Mouse (Mus musculus) kidney, postnatal 36 days (tissue): ENCODE measurements around the gene Mrps5.

Experiments used
- DNase-seq, 2 experiments: peaks; one replicate each; pipeline ENCODE4 v3.0.0; 2021 to 2022; ENCODE audit warnings: mixed read lengths in 2 of 2

Gene Mrps5

DNA sequence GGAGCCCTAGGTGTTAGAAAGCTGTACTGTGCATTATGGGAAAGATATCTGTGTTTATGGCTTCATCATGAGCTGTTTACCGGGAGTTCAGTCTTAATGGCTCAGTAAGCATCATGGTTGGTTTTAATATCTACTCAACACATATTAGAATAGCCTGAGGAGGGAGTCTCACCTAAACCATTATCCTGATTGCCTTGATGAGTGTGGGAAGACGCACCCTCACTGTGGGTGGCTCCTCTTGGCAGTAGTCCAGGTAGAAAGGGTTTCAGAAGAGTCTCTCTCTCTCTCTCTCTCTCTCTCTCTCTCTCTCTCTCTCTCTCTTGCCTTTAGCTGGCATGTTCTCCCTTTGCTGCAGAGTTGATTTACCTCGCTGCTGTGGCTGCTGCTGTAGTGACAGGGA lies 35.0 kb downstream of the Mrps5 start:
- no peak for DNase-seq

DNA sequence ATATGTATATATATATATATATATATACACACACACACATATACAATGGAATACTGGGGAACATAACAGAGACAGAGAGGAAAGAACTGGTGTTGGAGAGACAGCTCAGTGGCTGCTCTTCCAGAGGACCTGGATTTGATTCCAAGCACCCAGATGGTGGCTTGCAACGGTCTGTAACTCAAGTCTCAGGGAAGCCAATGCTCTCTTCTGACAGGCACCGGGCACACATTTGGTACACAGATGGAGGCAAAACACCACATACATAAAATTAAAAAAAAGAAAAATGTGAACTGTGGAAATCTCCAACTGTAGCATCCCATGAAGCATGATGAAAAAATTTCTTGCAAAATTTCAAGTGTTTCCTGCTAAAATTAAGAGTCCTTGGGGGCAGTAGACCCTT lies 37.8 kb downstream of the Mrps5 start:
- no peak for DNase-seq

DNA sequence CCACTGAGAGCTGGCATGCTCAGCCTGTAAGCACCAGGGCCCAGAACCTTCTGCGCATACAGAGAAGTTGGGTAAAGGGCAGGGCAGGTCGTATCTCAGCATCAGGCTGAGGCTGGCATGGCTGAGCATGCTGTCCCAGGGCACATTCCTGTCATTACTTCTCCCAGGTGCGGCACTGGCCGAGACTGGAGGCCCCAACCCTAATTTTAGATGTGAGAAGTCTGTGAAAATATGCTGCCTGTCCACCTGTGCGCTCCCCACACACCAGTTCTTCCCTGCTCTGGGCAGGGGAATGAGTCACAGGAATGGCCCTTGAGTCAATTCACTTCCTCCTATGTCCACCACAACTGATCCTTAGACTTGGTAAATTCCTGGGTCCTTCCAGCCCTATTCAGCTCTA lies 38.6 kb downstream of the Mrps5 start:
- DNase-seq: peak; percentile 51 to 62

DNA sequence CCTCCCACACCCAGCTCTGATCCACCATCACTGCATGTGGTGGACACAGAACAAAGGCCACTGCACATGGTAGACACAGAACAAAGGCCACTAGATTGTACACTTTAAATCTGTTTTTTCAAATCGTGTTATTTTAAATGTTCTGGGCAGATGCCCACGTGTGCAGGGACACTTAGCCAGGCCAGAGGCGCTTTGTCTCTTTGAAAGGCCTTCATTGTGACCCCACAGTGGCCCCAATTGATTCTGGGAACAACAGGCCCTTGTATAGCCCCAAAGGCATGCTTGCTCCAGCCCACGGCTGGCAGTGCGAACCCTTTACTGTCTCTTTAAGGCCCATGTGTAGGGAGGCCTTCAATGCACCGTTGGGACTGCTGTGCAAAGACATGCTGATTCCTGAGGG lies 40.3 kb downstream of the Mrps5 start:
- no peak for DNase-seq

DNA sequence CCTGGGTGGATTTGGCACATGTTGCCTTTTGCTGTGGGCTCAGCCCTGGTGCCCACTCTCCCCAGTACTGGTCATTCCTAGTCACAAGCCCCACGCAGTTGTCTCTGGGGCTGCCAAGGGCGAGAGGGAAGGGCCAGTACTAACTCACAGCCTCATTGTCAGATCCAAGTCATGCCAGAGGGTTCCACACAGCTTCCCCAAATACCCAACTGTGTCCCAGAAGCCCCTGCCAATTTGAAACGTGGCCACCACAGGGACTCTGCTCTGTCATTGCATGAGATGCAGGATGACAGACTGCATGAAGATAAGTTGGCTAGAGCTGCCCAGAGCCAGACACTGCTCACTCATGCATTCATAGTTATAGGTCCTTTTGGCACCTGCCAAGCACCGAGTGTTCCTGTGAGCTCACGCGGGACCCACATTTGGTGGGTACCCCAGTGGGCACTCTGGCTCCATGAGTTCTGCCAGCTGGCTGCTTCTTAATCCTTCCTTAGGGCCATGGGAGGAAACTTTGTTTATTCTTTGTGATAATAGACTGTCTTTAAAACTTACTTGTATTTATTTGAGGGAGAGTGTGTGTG lies 41.1 kb downstream of the Mrps5 start:
- no peak for DNase-seq

DNA sequence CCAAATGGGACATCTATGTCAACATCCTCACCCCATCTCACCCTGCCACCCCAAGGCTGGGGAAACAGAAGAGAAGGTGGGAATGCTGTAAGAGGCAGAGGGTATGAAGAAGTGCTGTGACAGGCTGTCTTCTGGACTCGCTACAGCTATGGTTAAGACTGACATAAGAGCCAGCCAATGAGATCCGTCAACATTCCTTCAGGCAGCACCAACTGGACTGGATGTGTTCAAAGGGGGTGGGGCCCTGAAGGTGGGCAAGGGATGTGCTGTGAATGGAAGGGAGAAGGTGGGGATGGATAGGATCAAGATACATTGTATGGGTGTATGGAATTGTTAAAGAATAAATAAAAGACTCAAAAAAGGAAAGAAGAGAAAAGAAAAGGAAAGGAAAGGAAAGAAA lies 45.6 kb downstream of the Mrps5 start:
- DNase-seq: no peak

DNA sequence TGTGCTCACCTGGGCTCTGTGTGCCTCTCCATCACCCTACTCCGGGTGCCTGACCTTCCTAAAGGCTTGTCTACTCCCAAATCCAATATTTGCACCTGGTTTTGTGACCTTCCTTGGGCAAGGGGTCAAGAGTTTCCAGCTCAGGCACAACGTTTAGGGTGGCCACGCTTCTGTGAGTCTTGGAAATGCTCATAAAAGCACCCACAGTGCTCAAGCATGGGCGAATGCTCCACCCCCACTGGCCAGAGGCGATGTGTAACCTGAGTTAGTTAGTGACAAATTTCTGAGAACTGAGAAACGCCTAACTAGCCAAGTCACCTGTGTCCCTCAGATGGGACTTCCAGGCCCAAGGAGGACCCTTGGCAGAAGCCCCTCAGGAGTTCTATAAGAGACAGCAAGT lies 48.6 kb downstream of the Mrps5 start:
- DNase-seq: peak; percentile 87 to 89

DNA sequence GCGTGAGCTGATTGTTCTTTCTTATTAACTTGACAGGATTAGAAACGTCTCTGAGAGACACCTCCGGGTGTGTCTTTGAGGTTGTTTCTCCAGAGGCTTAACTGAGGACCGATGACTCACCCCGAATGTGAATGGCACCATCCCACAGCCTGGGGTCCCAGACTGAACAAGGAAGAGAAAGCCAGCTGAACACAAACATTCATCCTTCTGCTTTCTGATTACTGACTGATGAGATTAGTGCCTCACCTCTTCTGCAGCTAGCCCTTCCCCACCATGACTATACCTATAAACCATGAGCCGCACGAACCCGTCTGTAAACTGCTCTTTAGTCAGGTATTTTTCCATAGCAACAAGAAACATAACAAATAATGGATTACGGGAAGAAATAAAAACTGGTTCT lies 52.0 kb downstream of the Mrps5 start:
- DNase-seq: no peak

DNA sequence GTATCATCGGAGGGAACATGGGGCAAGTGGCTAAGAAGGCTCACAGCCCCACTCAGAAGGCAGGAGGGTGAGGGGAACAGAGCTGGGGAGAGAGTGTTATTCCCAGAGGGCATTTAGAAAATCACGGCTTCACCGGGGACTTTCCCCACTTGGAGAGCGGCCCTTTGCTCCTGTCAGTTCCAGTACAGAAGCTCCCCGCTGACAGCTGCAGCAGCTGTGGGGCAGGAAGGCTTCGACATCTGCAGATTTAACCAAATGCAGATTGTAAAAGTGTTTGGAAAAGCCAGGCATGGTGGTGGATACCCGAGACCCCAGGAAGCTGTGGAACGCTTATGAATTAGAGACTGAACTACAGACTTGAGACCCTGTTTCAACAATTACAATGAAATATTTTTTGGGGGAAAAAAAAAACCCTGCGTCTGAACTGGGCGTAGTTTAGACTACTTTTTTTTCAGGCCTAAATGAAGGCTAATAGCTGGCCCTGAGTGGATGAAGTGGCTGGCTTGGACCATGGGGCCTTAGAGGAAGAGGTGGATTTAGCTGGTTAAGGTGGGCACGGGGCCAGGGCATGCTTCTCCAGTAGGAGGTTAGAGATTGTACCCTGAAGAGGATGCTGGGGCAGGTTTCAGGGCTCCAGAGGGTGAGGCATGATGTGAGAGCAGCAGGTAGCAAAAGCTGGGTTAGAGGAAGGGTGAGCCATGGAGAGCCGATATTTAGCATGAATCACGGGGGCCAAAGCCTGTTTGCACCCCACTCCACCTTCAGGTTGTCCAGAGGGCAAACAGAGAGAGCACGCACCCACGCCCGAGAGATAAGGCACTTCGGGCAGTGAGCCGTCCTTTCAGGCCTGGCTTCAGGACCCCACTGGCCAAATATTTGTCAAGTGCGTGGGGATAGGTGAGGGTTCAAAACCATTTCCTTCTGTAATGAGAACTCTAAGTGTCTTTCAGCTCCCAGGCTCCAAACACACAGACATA lies 57.0 kb downstream of the Mrps5 start:
- DNase-seq: peak; percentile 38 to 66

DNA sequence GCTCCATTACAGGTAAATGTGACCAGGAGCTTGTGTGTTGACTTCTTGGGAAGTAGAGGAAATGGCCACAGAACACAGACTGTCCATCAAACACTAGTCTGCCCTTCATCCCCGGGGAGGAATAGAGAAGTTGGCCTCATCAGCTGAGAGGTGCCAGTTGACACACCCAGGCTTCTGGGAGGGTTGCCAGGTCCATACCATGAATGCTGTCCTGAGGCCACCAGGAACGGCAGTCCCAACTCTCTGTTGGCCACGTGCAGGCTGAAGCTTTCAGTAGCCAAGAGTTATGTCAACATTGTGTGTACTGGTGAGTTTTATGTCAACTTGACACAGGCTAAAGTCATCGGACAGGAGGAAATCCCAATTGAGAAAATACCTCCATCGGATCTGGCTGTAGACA lies 59.9 kb downstream of the Mrps5 start:
- no peak for DNase-seq

DNA sequence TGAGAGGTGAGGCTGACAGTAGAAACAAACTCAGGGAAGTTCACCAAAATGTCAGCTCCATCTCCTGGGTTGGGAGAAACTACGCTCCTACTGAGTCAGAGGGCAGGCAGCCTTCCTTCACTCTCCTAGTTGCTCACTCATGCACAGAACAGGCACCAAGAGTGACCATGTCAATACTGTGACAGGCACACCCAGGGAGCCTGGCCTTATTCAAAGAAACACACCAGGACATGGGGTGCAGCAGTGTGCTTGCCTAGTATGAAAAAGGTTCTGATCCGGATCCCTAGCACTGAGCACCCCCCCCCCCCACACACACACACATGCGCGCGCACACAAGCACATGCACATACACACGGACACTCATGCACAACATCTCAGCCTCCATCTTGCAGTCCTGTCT lies 61.1 kb downstream of the Mrps5 start:
- no peak for DNase-seq

DNA sequence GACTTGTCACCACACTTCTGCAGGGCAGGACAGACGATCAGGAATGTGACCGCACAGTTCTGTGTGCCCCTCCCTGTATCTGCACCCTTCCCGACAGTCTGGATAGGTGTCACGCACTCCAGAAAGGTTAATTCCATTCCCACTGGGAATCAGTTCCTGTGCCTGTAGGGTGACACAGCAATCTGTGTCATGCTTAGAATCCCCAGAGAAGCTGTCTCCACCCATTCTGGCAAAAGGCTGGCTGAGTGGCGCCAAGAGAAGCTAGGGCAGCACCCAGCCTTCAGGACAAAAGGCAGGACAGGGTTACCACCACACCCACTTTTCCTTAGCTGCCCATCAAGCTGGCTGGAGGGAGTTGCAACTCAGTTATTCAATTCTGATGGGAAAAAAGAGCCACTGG lies 62.9 kb downstream of the Mrps5 start:
- DNase-seq: peak; percentile 73

DNA sequence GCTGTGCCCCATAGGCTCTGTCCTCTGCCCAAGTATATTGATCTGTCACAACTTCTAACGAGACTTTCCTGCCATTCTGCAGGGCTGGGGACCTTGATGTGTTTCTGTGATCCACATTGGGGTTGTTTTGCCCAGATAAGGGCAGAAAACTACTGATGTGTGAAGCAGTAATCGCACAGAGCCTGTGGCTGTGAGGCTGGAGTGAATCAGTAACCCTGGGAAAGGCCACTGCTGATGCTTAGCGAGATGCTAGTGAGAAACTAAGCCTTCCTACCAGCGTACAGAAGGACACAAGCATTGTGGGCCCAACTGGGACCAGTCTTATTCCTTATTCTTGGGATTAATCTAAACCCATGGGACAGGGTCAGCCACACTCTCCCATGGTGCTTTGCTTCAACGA lies 64.6 kb downstream of the Mrps5 start:
- peak; percentile 49 to 53 for DNase-seq

DNA sequence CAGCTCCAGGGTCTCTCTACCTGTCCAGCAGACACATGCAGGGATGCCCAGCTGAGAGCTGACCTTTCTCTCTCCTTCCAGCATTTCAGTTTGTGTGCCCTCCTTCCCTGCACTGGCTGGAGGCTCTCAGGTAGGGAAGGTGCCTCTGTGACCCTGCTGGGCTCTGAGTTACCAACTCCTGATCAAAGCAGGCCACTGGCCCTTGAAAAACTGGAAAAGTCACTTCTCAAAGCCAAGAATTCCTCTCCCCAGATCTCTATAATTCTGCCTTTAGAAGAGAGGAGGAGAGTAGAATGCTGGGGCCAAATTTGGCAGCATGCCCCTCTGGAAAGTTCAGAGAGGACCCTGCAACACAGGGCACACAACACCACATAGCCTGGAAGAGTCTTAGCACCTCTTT lies 65.3 kb downstream of the Mrps5 start:
- peak; percentile 31 for DNase-seq

DNA sequence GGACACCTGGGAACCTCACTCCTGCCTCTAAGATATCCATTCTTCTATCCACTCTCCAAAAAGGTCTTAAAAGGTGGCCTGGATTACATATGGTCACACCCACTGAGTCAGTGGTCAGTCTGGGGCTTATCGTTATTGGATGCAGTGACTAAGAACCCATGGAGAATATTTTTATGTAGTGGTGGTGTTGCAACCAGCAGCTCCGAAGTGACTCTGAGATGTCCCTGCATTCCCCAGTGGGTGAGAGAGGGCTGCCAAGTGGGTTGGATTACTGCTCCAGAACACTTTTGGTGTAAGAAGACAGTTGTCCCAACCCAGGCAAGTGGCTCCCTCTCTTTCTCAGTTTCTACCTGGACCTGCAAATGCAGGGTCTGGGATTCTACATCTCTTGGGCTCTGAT lies 65.8 kb downstream of the Mrps5 start:
- no peak for DNase-seq

DNA sequence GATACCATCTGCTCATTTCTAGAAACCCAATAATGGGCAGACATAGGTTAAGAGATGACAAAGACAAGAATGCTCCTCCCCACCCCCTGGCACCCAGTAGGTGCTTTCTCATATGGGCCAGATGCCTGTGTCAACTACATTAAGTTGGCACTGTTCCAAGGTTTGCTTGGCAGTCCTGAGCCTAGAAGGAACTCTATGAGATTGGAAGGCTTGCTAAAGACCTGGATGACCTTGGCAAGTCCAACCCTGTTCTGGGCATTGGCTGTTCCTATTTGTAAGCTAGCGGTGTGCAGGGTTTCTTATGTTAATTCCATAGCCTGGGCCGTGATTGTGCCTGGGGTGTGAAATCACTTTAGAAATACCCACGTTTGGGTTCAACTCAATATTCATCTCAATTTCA lies 67.8 kb downstream of the Mrps5 start:
- DNase-seq: peak in 1 of 2 experiments; percentile 51

DNA sequence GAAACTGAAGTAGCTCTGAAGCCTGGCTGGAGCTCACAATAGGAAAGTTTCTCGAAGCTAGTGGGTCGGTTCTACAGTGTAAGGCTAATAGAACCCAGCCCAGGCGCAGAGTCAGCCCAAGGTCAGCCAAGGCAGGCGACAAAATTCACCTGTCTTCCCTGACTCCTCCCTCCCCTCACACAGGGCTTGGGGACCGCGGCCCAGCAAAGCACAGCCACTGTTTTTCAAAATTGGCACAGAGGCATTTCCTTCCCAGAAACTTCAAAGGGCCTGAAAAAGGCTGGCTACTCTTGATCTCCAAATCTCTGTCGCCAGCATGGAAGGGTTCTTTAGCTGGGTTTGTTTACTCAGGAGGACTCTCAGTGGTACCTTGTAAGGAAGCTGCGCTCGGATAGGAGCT lies 68.4 kb downstream of the Mrps5 start:
- DNase-seq: peak; percentile 36 to 50

DNA sequence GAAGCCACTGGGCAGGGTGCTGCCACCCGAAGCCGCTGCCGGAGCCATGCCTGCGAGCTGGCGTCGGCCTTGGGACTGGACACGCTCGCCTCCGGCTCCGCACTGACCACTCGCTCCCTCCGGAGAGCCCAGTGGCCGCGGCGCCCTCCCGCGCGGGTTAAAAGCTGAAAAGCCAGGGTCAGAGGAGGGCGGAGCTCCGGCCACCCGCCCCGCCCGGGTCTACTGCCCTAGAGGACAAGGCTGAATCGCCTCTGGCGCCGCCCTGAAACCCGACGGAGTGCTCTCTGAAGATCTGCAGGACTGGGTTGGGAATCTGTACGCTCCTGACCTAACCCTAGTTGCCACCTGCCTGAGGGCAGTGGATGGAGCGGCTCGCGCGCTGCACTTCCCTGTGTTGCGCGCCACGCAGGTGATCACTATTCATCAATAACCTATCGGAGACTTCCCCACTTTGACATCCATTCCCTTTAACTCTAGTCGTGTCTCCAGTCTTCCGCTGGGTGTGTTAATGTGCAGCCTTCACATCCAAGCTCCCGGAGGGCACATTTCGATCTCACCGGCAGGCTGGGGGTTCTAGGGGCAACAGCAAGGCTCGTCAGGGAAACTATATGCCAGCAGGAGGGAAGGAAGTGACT lies 69.2 kb downstream of the Mrps5 start, which contains the start of gene Mal:
Gene Mal, minus strand, starts transcription at position 610 of the 635 bp plus-strand sequence.
- peak; percentile 87 to 89 for DNase-seq
